29 mouse cellular contexts compared by ENCODE assay signal in genomic region chr9:31422143-31422542, GRCm38 (mm10). TPM values are rescaled to one million over a fixed set of nuclear protein-coding genes. Genes with fewer than 3 reads are reported as not detected.
A peak's percentile ranks its signal among the peaks of the same experiment; 100 is the strongest.
DNase-seq lines count a peak whose midpoint lies in the region; ATAC-seq and TF ChIP-seq lines count a peak whose summit lies in the region.
"Had no signal": no experiment of that assay in that cellular context is flagged by ENCODE, and none has a peak within 500 bp of the region (broad histone marks: within the 10 kb centered on the region; RNA-seq: fewer than 3 reads in every experiment).

No protein-coding gene starts in this region.

- H3K4me3 ChIP-seq in intestine, embryonic 15.5 days (replicated peaks), result no peak overlapping the region
- H3K4me3 ChIP-seq in intestine, postnatal 0 days (ENCODE audit: low read depth, low read length), result no peak overlapping the region
- H3K4me3 ChIP-seq in liver, embryonic 14.5 days (ENCODE audit: insufficient read depth in 1 of 2, low read depth in 2 of 2, low read length in 2 of 2), result no peak overlapping the region
- H3K4me3 ChIP-seq in stomach, embryonic 15.5 days (replicated peaks), result no peak overlapping the region
- H3K4me3 ChIP-seq: embryonic facial prominence, embryonic 13.5 days; heart, embryonic 12.5 days; midbrain, embryonic 13.5 days had no signal

- peaks cover 19% of the 10 kb centered on the region for H3K36me3 ChIP-seq in intestine, embryonic 15.5 days
- peaks cover 51% of the 10 kb centered on the region for H3K36me3 ChIP-seq in intestine, postnatal 0 days (ENCODE audit: control insufficient read depth, insufficient read depth)
- H3K36me3 ChIP-seq in liver, embryonic 14.5 days (replicated peaks; ENCODE audit: control insufficient read depth, insufficient read depth, low read depth), result peaks cover 17% of the 10 kb centered on the region
- peaks cover 35% of the 10 kb centered on the region for H3K36me3 ChIP-seq in stomach, embryonic 15.5 days

- DNase-seq in liver, embryonic 14.5 days (ENCODE audit: low read depth in 3 of 3, low spot score in 3 of 3), result peak; percentile 32 to 44 (median 32)
- DNase-seq in kidney, adult 11 months, result no peak
- DNase-seq in heart, postnatal 14 days, result no peak
- DNase-seq in thymus, postnatal 36 days, result no peak
- DNase-seq: adrenal gland, postnatal 14 days; cerebellum, adult 11 months; cerebellum, postnatal 10 days; gastrocnemius, postnatal 25 days; heart, adult 18-20 months; heart, postnatal 10 days; kidney, adult 2 months; kidney, postnatal 25 days; layer of hippocampus, postnatal 36 days; lung, adult 18-20 months; lung, postnatal 10 days had no signal

- peak; percentile 43; the same call in 1 of the 2 replicates for ATAC-seq in intestine, embryonic 15.5 days
- no peak for ATAC-seq in intestine, postnatal 0 days
- peak; percentile 94 for ATAC-seq in erythroid progenitor cell, adult 5-6 weeks (replicated peaks; ENCODE audit: low FRiP score, poor library complexity, severe bottlenecking)
- ATAC-seq in liver, embryonic 14.5 days (ENCODE audit: insufficient read depth), result peak; percentile 95
- ATAC-seq in stomach, embryonic 15.5 days (ENCODE audit: insufficient read depth, low FRiP score, low read depth), result peak; percentile 66; the same call in 1 of the 2 replicates
- ATAC-seq: forebrain, embryonic 16.5 days; hindbrain, postnatal 0 days; midbrain, embryonic 13.5 days had no signal

- intact Hi-C loops in heart, postnatal 14 days (cut with DNase I), result no loop called here

- H3K27me3 ChIP-seq in intestine, embryonic 15.5 days (replicated peaks), result no peaks in the 10 kb centered on the region
- no peaks in the 10 kb centered on the region for H3K27me3 ChIP-seq in intestine, postnatal 0 days (replicated peaks; ENCODE audit: control insufficient read depth, insufficient read depth, low read length)
- no peaks in the 10 kb centered on the region for H3K27me3 ChIP-seq in liver, embryonic 14.5 days (ENCODE audit: control insufficient read depth, insufficient read depth, low read length)
- H3K27me3 ChIP-seq in stomach, embryonic 15.5 days (replicated peaks), result no peaks in the 10 kb centered on the region
- H3K27me3 ChIP-seq: embryonic facial prominence, embryonic 13.5 days; heart, embryonic 12.5 days; midbrain, embryonic 13.5 days had no signal

- no peak overlapping the region for H3K9ac ChIP-seq in intestine, embryonic 15.5 days
- H3K9ac ChIP-seq in intestine, postnatal 0 days (ENCODE audit: low read depth, low read length), result no peak overlapping the region
- peak overlapping the region; percentile 7; the same call in 1 of the 2 replicates for H3K9ac ChIP-seq in liver, embryonic 14.5 days (replicated peaks)
- H3K9ac ChIP-seq in stomach, embryonic 15.5 days, result no peak overlapping the region
- H3K9ac ChIP-seq: embryonic facial prominence, embryonic 13.5 days; heart, embryonic 12.5 days; midbrain, embryonic 13.5 days had no signal

- H3K27ac ChIP-seq in intestine, embryonic 15.5 days, result no peak overlapping the region
- no peak overlapping the region for H3K27ac ChIP-seq in intestine, postnatal 0 days (ENCODE audit: low read depth, low read length)
- H3K27ac ChIP-seq in liver, embryonic 14.5 days, result no peak overlapping the region
- H3K27ac ChIP-seq in stomach, embryonic 15.5 days, result no peak overlapping the region
- H3K27ac ChIP-seq: embryonic facial prominence, embryonic 13.5 days; hindbrain, postnatal 0 days; midbrain, embryonic 13.5 days had no signal

- TF ChIP-seq CTCF in intestine, postnatal 0 days (IDR thresholded peaks at IDR 0.05; ENCODE audit: low read depth), result no peak
- no peak for TF ChIP-seq CTCF in liver, embryonic 14.5 days (IDR thresholded peaks at IDR 0.05; ENCODE audit: low read depth)

- 80% methylated on average over 5 of the region's 5 CpGs for WGBS in intestine, embryonic 15.5 days
- 65% methylated on average over 5 of the region's 5 CpGs for WGBS in intestine, postnatal 0 days
- 30% methylated on average over 5 of the region's 5 CpGs for WGBS in liver, embryonic 14.5 days (ENCODE audit: insufficient replicate concordance)
- 76% methylated on average over 5 of the region's 5 CpGs for WGBS in stomach, embryonic 15.5 days

- no peak overlapping the region for H3K4me2 ChIP-seq in intestine, embryonic 15.5 days (replicated peaks)
- no peak overlapping the region for H3K4me2 ChIP-seq in intestine, postnatal 0 days (replicated peaks; ENCODE audit: low read depth)
- H3K4me2 ChIP-seq in liver, embryonic 14.5 days (ENCODE audit: low read depth), result peak overlapping the region; percentile 33
- H3K4me2 ChIP-seq in stomach, embryonic 15.5 days, result no peak overlapping the region
- H3K4me2 ChIP-seq: embryonic facial prominence, embryonic 13.5 days; heart, embryonic 12.5 days; midbrain, embryonic 13.5 days had no signal

- H3K9me3 ChIP-seq in intestine, embryonic 15.5 days, result no peaks in the 10 kb centered on the region
- H3K9me3 ChIP-seq in intestine, postnatal 0 days (ENCODE audit: control insufficient read depth), result no peaks in the 10 kb centered on the region
- no peaks in the 10 kb centered on the region for H3K9me3 ChIP-seq in liver, embryonic 14.5 days (ENCODE audit: control insufficient read depth, low read length)
- H3K9me3 ChIP-seq in stomach, embryonic 15.5 days, result no peaks in the 10 kb centered on the region
- H3K9me3 ChIP-seq: embryonic facial prominence, embryonic 13.5 days; heart, embryonic 12.5 days; midbrain, embryonic 13.5 days had no signal

- TF ChIP-seq EP300 in liver, embryonic 14.5 days (IDR thresholded peaks at IDR 0.05; ENCODE audit: low read depth), result no peak

- H3K4me1 ChIP-seq in intestine, embryonic 15.5 days (replicated peaks), result no peaks in the 10 kb centered on the region
- no peaks in the 10 kb centered on the region for H3K4me1 ChIP-seq in intestine, postnatal 0 days (replicated peaks; ENCODE audit: control insufficient read depth, insufficient read depth, low read length)
- H3K4me1 ChIP-seq in liver, embryonic 14.5 days (replicated peaks; ENCODE audit: control insufficient read depth in 2 of 2, insufficient read depth in 2 of 2, low read length in 1 of 2), result peaks cover 9 to 11% of the 10 kb centered on the region in 2 experiments
- H3K4me1 ChIP-seq in stomach, embryonic 15.5 days, result no peaks in the 10 kb centered on the region
- H3K4me1 ChIP-seq: embryonic facial prominence, embryonic 13.5 days; heart, embryonic 12.5 days; midbrain, embryonic 13.5 days had no signal

RNA-seq across cellular contexts. Expression of gene Nfrkb, which starts 36.2 kb away (rescaled TPM):
- 17.3 and 18.2 TPM in 2 replicates for polyA plus RNA-seq in intestine, embryonic 15.5 days (2015; fragmentation: Nextera tagmentation; extraction: Ambion mirVana)
- polyA plus RNA-seq in intestine, postnatal 0 days (2015; fragmentation: Nextera tagmentation; extraction: Ambion mirVana), result 8.5 and 8.9 TPM in 2 replicates
- 10.5 and 12.2 TPM in 2 replicates for total RNA-seq in erythroid progenitor cell, adult 5-6 weeks (2015; ENCODE audit: low replicate concordance)
- total RNA-seq in erythroid progenitor cell, adult 5-6 weeks (2017; ENCODE audit: low replicate concordance), result 6.6 and 12.6 TPM in 2 replicates
- 5.6 TPM in 2 replicates for polyA plus RNA-seq in liver, embryonic 14.5 days (2012; rRNA removed)
- 4.8 and 5.9 TPM in 2 replicates for polyA plus RNA-seq in liver, embryonic 14.5 days (2014; fragmentation: Nextera tagmentation; extraction: Ambion mirVana)
- polyA plus RNA-seq in stomach, embryonic 15.5 days (2015; fragmentation: Nextera tagmentation; extraction: Ambion mirVana), result 16.5 and 18.4 TPM in 2 replicates
- total RNA-seq in heart, postnatal 14 days (2021), result 10 to 100 TPM; 13.1 TPM

RNA-seq across cellular contexts. Expression of gene Tmem45b, which starts 42.1 kb away (rescaled TPM):
- polyA plus RNA-seq in intestine, embryonic 15.5 days (2015; fragmentation: Nextera tagmentation; extraction: Ambion mirVana), result 74.8 and 89.0 TPM in 2 replicates
- polyA plus RNA-seq in intestine, postnatal 0 days (2015; fragmentation: Nextera tagmentation; extraction: Ambion mirVana), result 222 and 234 TPM in 2 replicates
- total RNA-seq in erythroid progenitor cell, adult 5-6 weeks (2015; ENCODE audit: low replicate concordance), result not detected in 2 replicates
- total RNA-seq in erythroid progenitor cell, adult 5-6 weeks (2017; ENCODE audit: low replicate concordance), result not detected in 2 replicates
- polyA plus RNA-seq in liver, embryonic 14.5 days (2012; rRNA removed), result 0.39 TPM in 1 of 2 replicates, not detected in the other
- polyA plus RNA-seq in liver, embryonic 14.5 days (2014; fragmentation: Nextera tagmentation; extraction: Ambion mirVana), result not detected in 2 replicates
- 24.1 and 28.5 TPM in 2 replicates for polyA plus RNA-seq in stomach, embryonic 15.5 days (2015; fragmentation: Nextera tagmentation; extraction: Ambion mirVana)
- 1 to 10 TPM in 1 of 2 experiments, under 1 TPM in 1; 0.41 to 2.0 TPM for total RNA-seq in heart, postnatal 14 days (2021)
- total RNA-seq: hindbrain, postnatal 0 days; layer of hippocampus, adult 8-10 months; layer of hippocampus, postnatal 36 days; left cerebral cortex, postnatal 10 days; megakaryocyte, adult 5-6 weeks had no signal
- polyA plus RNA-seq: heart, embryonic 12.5 days; hindbrain, embryonic 11.5 days; limb, embryonic 11.5 days had no signal

Comparison
In these comparisons a context has a peak if more than half of its experiments do, and no peak if none do; other contexts are left out.
1. DNase-seq: peak in liver, embryonic 14.5 days (3 of 3); none in kidney, adult 11 months (single experiment), heart, postnatal 14 days (0 of 2) and thymus, postnatal 36 days (0 of 2).
2. RNA of gene Tmem45b, which starts 42.1 kb away (polyA plus RNA-seq): 222 to 234 TPM in intestine, postnatal 0 days, 74.8 to 89.0 TPM in intestine, embryonic 15.5 days and 24.1 to 28.5 TPM in stomach, embryonic 15.5 days; 0.39 TPM in liver, embryonic 14.5 days; every median in the first group is over 10 times any median in the second.